Mouse (Mus musculus) heart, postnatal 0 days (tissue): ENCODE measurements around the gene Wapl. TPM values are rescaled to one million over a fixed set of nuclear protein-coding genes. Genes with fewer than 3 reads are reported as not detected.

Experiments
- ATAC-seq: fragments of 200-750 bp; cut with Nextera tagmentation; 2 replicates; pipeline ENCODE4 v1.8.0; 2017; ENCODE audit warnings: low read depth, moderate number of reproducible peaks, moderate library complexity; ENCODE audit not compliant: insufficient read depth
- DNase-seq: peaks from one replicate; pipeline ENCODE4 v3.0.0-alpha.2; 2016; ENCODE audit warnings: low spot score
- H3K27ac ChIP-seq: fragments of 300-500 bp; sonication (generic); 2 replicates; pipeline ENCODE4 v1.5.1; 2014; ENCODE audit warnings: low read depth, mild to moderate bottlenecking
- H3K27me3 ChIP-seq: fragments of 300-500 bp; sonication (generic); 2 replicates; pipeline ENCODE4 v1.6.1; 2014; ENCODE audit warnings: low read length, mixed read lengths; ENCODE audit not compliant: control insufficient read depth, insufficient read depth
- H3K36me3 ChIP-seq: fragments of 300-500 bp; sonication (generic); replicated peaks from 2 replicates; pipeline ENCODE4 v1.6.1; 2014; ENCODE audit warnings: low read length, mixed read lengths; ENCODE audit not compliant: control insufficient read depth, insufficient read depth
- H3K4me1 ChIP-seq: fragments of 300-500 bp; sonication (generic); 2 replicates; pipeline ENCODE4 v1.6.1; 2014; ENCODE audit warnings: antibody characterized with exemption; ENCODE audit not compliant: control insufficient read depth, insufficient read depth
- H3K4me2 ChIP-seq: fragments of 300-500 bp; sonication (generic); 2 replicates; pipeline ENCODE4 v1.6.1; 2014; ENCODE audit warnings: low read depth, mild to moderate bottlenecking, low read length, moderate library complexity
- H3K4me3 ChIP-seq: fragments of 300-500 bp; sonication (generic); 2 replicates; pipeline ENCODE4 v1.5.1; 2014; ENCODE audit warnings: low read depth, low read length
- H3K9ac ChIP-seq: fragments of 300-500 bp; sonication (generic); replicated peaks from 2 replicates; pipeline ENCODE4 v1.6.1; 2014; ENCODE audit warnings: low read depth, low read length, mixed read lengths
- H3K9me3 ChIP-seq: fragments of 300-500 bp; sonication (generic); replicated peaks from 2 replicates; pipeline ENCODE4 v1.6.1; 2016; ENCODE audit warnings: low read length; ENCODE audit not compliant: control insufficient read depth
- CTCF ChIP-seq: IDR thresholded peaks from 2 replicates; pipeline ENCODE4 v1.5.1; 2016; ENCODE audit warnings: antibody characterized with exemption, control low read depth, low read depth
- EP300 ChIP-seq: IDR thresholded peaks from 2 replicates; pipeline ENCODE4 v1.6.1; 2016; ENCODE audit warnings: antibody characterized with exemption, low read depth
- WGBS: fragments of 180-500 bp; shearing (Covaris S2); extraction: QIAGEN DNeasy Blood & Tissue Kit; methylation state at CpG from one replicate; pipeline ENCODE4 v1.1.7; 2014; 5-methylcytosine and 5-hydroxymethylcytosine counted together
- polyA plus RNA-seq: library from polyadenylated mRNA; unstranded; fragments of >200 nt; fragmentation: Nextera tagmentation; extraction: Ambion mirVana; gene quantifications from 2 replicates; pipeline ENCODE4 v1.2.1, GENCODE M21; 2015
- total RNA-seq: library from RNA; depleted of rRNA; stranded (reverse); fragments of >200 nt; gene quantifications from 2 replicates; pipeline ENCODE4 v1.2.3, GENCODE M21; 2014; ENCODE audit warnings: low replicate concordance

The Wapl gene
- total and polyA plus RNA-seq, 2 experiments from 2014 or later: 10.8 to 17.1 TPM

GRCm38 (mm10) chr14:34693970-34694369 lies 20.2 kb downstream of the Wapl start:
- no peak overlapping the region for H3K4me3 ChIP-seq
- TF ChIP-seq CTCF (no peak), EP300 (no peak)
- H3K27ac ChIP-seq: no peak overlapping the region
- no peak overlapping the region for H3K9ac ChIP-seq
- 96% methylated on average over 4 of the region's 4 CpGs for WGBS
- H3K4me2 ChIP-seq: no peak overlapping the region
- H3K9me3 ChIP-seq: no peaks in the 10 kb centered on the region
- no peaks in the 10 kb centered on the region for H3K27me3 ChIP-seq
- peaks cover 29% of the 10 kb centered on the region for H3K36me3 ChIP-seq
- ATAC-seq: no peak
- no peaks in the 10 kb centered on the region for H3K4me1 ChIP-seq
- no peak for DNase-seq

GRCm38 (mm10) chr14:34697376-34697775 lies 23.6 kb downstream of the Wapl start:
- Histone ChIP-seq H3K27me3 (no peaks in the 10 kb centered on the region), H3K27ac (no peak overlapping the region), H3K4me2 (no peak overlapping the region), H3K9me3 (no peaks in the 10 kb centered on the region), H3K4me1 (no peaks in the 10 kb centered on the region), H3K36me3 (peaks cover 20% of the 10 kb centered on the region), H3K9ac (no peak overlapping the region), H3K4me3 (no peak overlapping the region)
- WGBS: 39% methylated on average over 1 of the region's 1 CpGs
- TF ChIP-seq EP300: no peak
- no peak for TF ChIP-seq CTCF
- DNase-seq (no peak), ATAC-seq (no peak)

- Histone ChIP-seq H3K9ac (no peak overlapping the region), H3K4me1 (no peaks in the 10 kb centered on the region), H3K36me3 (peaks cover 10% of the 10 kb centered on the region), H3K27ac (no peak overlapping the region), H3K9me3 (no peaks in the 10 kb centered on the region), H3K4me3 (no peak overlapping the region), H3K27me3 (no peaks in the 10 kb centered on the region), H3K4me2 (no peak overlapping the region)
- DNase-seq (no peak), ATAC-seq (no peak)
- 77% methylated on average over 2 of the region's 2 CpGs for WGBS
- no peak for TF ChIP-seq CTCF
- no peak for TF ChIP-seq EP300
Observed at GRCm38 (mm10) chr14:34710209-34710608, 36.5 kb downstream of the Wapl start.

GRCm38 (mm10) chr14:34712027-34712426 lies 38.3 kb downstream of the Wapl start:
- TF ChIP-seq CTCF (no peak), EP300 (no peak)
- Histone ChIP-seq H3K27ac (no peak overlapping the region), H3K4me1 (no peaks in the 10 kb centered on the region), H3K9ac (no peak overlapping the region), H3K36me3 (peaks cover 10% of the 10 kb centered on the region), H3K4me3 (no peak overlapping the region), H3K9me3 (no peaks in the 10 kb centered on the region), H3K27me3 (no peaks in the 10 kb centered on the region), H3K4me2 (no peak overlapping the region)
- ATAC-seq (no peak), DNase-seq (no peak)
- WGBS: 92% methylated on average over 3 of the region's 3 CpGs

GRCm38 (mm10) chr14:34712857-34713256 lies 39.1 kb downstream of the Wapl start:
- H3K27ac ChIP-seq: no peak overlapping the region
- no peak for ATAC-seq
- H3K9ac ChIP-seq: no peak overlapping the region
- peaks cover 10% of the 10 kb centered on the region for H3K36me3 ChIP-seq
- no peak for DNase-seq
- TF ChIP-seq CTCF (no peak), EP300 (no peak)
- H3K4me2 ChIP-seq: no peak overlapping the region
- H3K4me1 ChIP-seq: no peaks in the 10 kb centered on the region
- H3K27me3 ChIP-seq: no peaks in the 10 kb centered on the region
- H3K9me3 ChIP-seq: no peaks in the 10 kb centered on the region
- 92% methylated on average over 3 of the region's 3 CpGs for WGBS
- no peak overlapping the region for H3K4me3 ChIP-seq

- Histone ChIP-seq H3K4me1 (no peaks in the 10 kb centered on the region), H3K27me3 (no peaks in the 10 kb centered on the region), H3K4me3 (no peak overlapping the region), H3K27ac (no peak overlapping the region), H3K36me3 (peaks cover 19% of the 10 kb centered on the region; the same call in 1 of the 2 replicates), H3K4me2 (no peak overlapping the region), H3K9ac (no peak overlapping the region), H3K9me3 (no peaks in the 10 kb centered on the region)
- TF ChIP-seq CTCF (no peak), EP300 (no peak)
- WGBS: 47% methylated on average over 3 of the region's 3 CpGs
- no peak for DNase-seq
- no peak for ATAC-seq
Observed at GRCm38 (mm10) chr14:34718150-34718549, 44.4 kb downstream of the Wapl start.
